Mouse (Mus musculus) spleen, adult 2 months (tissue): ENCODE data around the gene Pla2g10. TPM values are rescaled to one million over a fixed set of nuclear protein-coding genes. Genes with fewer than 3 reads are reported as not detected.
"Not testable (repeated sequence)": the region's sequence is repeated elsewhere in the genome, so short reads cannot be mapped to it uniquely, and the experiment has no call there.

Experiments
- DNase-seq, 2 experiments: peaks; one replicate each; pipeline versions ENCODE4 v3.0.0 to v3.0.0-alpha.2; 2012 to 2021; ENCODE audit warnings: low spot score in 2 of 2, low read depth in 1 of 2
- H3K27ac ChIP-seq: fragments of 200-500 bp; 2 replicates; pipeline ENCODE4 v1.5.1; 2012; ENCODE audit warnings: low read length, inconsistent platforms; ENCODE audit not compliant: insufficient read depth
- H3K27me3 ChIP-seq: fragments of 200-500 bp; 2 replicates; pipeline ENCODE4 v1.6.1; 2012; ENCODE audit warnings: mild to moderate bottlenecking, moderate library complexity, low read length, inconsistent platforms; ENCODE audit not compliant: control insufficient read depth, insufficient read depth
- H3K36me3 ChIP-seq: fragments of 200-500 bp; 2 replicates; pipeline ENCODE4 v1.6.1; 2012; ENCODE audit warnings: mild to moderate bottlenecking, low read length, inconsistent platforms; ENCODE audit not compliant: control insufficient read depth, insufficient read depth
- H3K4me1 ChIP-seq: fragments of 200-500 bp; 2 replicates; pipeline ENCODE4 v1.6.1; 2011; ENCODE audit warnings: inconsistent platforms; ENCODE audit not compliant: control insufficient read depth, insufficient read depth, insufficient read length
- H3K4me3 ChIP-seq: fragments of 200-500 bp; 2 replicates; pipeline ENCODE4 v1.5.1; 2011; ENCODE audit warnings: mild to moderate bottlenecking, inconsistent platforms; ENCODE audit not compliant: insufficient read depth, insufficient read length; ENCODE audit errors: extremely low read depth
- CTCF ChIP-seq: fragments of 200-500 bp; IDR thresholded peaks from 2 replicates; pipeline ENCODE4 v1.5.1; 2011; ENCODE audit warnings: mild to moderate bottlenecking, inconsistent platforms; ENCODE audit not compliant: insufficient read depth, insufficient read length, insufficient replicate concordance; ENCODE audit errors: extremely low read depth
- POLR2A ChIP-seq: fragments of 200-500 bp; IDR thresholded peaks from 2 replicates; pipeline ENCODE4 v1.6.1; 2011; ENCODE audit warnings: low read depth, low read length, inconsistent platforms
- WGBS: fragments of 180-500 bp; shearing (Covaris S2); methylation state at CpG from one replicate; pipeline ENCODE4 v1.1.7; 2018; 5-methylcytosine and 5-hydroxymethylcytosine counted together
- polyA plus RNA-seq: library from polyadenylated mRNA; depleted of rRNA; stranded (reverse); fragments of >200 nt; gene quantifications from 2 replicates; pipeline ENCODE4 v1.2.3, GENCODE M21; 2012

Gene Pla2g10
- polyA plus RNA-seq, 1 experiment, result 0.12 TPM

- no peak for TF ChIP-seq POLR2A
- no peak for TF ChIP-seq CTCF
Measured at GRCm38 (mm10) chr16:13748124-13748523, 17.3 kb upstream of the Pla2g10 start.

DNA sequence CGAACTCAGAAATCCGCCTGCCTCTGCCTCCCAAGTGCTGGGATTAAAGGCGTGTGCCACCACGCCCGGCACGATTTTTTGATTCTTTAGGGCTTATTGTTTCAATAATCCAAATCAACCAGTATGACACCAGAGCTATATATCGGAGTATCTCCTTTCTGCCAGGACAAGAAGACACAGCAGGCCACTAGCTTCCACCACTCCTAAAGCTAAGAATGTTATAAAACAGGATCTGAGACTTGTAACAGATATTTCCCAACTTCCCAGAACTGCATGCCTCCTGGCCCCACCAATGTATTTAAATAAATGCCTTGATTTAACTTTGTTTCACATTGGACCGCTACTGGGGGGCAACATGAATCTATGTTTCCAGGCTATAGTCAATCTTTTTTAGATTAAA is 16.9 kb upstream of the Pla2g10 start:
- Histone ChIP-seq H3K27ac (no peak overlapping the region), H3K4me3 (no peak overlapping the region), H3K36me3 (no peaks in the 10 kb centered on the region), H3K27me3 (no peaks in the 10 kb centered on the region), H3K4me1 (no peaks in the 10 kb centered on the region; the same call in 1 of the 2 replicates)
- no peak for DNase-seq
- 88% methylated on average over 8 of the region's 8 CpGs for WGBS
- TF ChIP-seq CTCF, result no peak
- no peak for TF ChIP-seq POLR2A

More at GRCm38 (mm10) chr16:13748124-13748523, 17.3 kb upstream of the Pla2g10 start:
- 79% methylated on average over 3 of the region's 3 CpGs for WGBS
- no peaks in the 10 kb centered on the region for H3K36me3 ChIP-seq
- no peak overlapping the region for H3K4me3 ChIP-seq
- H3K4me1 ChIP-seq, result no peaks in the 10 kb centered on the region
- no peak for DNase-seq
- H3K27ac ChIP-seq, result no peak overlapping the region
- no peaks in the 10 kb centered on the region for H3K27me3 ChIP-seq

DNA sequence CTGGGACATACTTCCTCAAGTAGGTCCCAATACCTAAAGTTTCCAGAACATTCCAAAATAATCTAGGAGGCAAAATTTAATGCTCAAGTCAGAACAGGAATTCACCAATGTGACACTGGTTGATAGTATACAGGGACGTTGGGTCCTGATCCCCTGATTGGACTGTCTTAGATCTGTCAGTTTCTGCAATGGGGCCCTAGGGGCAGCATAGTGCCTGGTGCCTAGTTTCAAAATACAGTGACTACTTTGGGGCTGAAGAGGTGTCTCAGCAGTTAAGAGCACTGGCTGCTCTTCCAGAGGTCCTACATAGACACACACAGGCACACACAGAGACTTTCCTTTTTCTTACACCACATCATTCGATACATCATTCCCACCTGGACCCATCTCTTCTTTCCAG is 10.1 kb upstream of the Pla2g10 start:
- Histone ChIP-seq H3K27me3 (no peaks in the 10 kb centered on the region), H3K4me3 (no peak overlapping the region), H3K36me3 (no peaks in the 10 kb centered on the region), H3K27ac (no peak overlapping the region), H3K4me1 (no peaks in the 10 kb centered on the region; the same call in 1 of the 2 replicates)
- WGBS, result 72% methylated on average over 2 of the region's 2 CpGs
- DNase-seq, result no peak
- TF ChIP-seq CTCF (no peak), POLR2A (no peak)

DNA sequence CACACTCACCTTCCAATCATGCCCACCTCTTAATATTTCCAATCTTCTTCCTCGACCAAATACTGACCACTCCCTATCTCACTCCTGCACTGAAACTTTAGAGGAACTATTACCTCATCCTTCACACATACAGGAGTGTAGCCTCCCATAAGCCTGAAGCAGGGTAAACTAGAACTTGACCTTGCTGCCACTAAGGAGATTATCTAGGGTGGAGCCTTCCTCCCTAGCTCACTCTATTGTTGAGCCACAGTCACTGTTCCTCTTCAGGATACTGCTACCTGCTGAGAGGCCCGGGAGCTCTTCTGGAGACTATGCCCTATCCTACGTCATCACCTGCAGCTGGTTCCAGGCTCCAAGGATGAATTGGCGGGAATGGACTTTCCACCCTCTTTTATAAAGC is 8.3 kb upstream of the Pla2g10 start:
- DNase-seq, H3K4me3 ChIP-seq, H3K27ac ChIP-seq, H3K27me3 ChIP-seq, H3K36me3 ChIP-seq, H3K4me1 ChIP-seq: not testable (repeated sequence)
- 78% methylated on average over 4 of the region's 4 CpGs for WGBS

GRCm38 (mm10) chr16:13735977-13736376 is 5.2 kb upstream of the Pla2g10 start:
- Histone ChIP-seq H3K27ac (no peak overlapping the region), H3K36me3 (no peaks in the 10 kb centered on the region), H3K27me3 (no peaks in the 10 kb centered on the region), H3K4me1 (no peaks in the 10 kb centered on the region), H3K4me3 (no peak overlapping the region)
- DNase-seq, result no peak
- TF ChIP-seq CTCF (no peak), POLR2A (no peak)
- 92% methylated on average over 8 of the region's 8 CpGs for WGBS

DNA sequence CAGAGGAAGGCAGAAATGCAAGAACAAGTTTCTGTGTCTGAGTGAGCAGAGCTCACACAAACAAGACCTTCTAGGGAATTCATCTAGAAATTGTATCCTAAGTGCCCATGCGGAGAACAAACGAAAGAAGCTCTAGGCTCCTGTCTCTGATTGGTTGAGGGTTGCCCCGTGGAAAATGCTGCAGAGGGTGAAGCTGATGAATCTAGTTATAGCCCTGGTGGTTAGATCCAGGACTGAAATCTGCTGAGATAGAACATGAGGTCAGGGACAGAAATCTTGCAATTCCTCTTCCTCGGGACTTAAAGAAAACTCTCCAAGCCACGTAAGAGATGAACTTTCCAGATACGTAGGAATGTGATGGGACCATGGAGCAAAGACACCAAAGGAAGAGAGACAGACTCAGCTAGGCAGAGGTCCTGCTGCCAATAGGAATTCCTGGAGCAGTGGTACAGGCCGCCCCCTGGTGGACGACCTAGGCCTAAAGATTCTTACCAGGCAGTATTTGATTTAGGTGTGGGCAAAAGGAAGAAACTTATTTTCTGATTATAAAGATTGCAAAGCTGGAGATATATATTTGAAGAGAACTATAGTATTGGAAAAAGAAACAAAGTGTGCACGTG is 2.8 kb upstream of the Pla2g10 start:
- TF ChIP-seq POLR2A, result no peak
- peak; percentile 53; the same call in 1 of the 2 replicates for TF ChIP-seq CTCF
- Histone ChIP-seq H3K27ac (no peak overlapping the region), H3K4me3 (no peak overlapping the region), H3K4me1 (no peaks in the 10 kb centered on the region), H3K36me3 (no peaks in the 10 kb centered on the region), H3K27me3 (no peaks in the 10 kb centered on the region)
- 25% methylated on average over 9 of the region's 9 CpGs for WGBS
- DNase-seq, result peak in 1 of 2 experiments; percentile 63

DNA sequence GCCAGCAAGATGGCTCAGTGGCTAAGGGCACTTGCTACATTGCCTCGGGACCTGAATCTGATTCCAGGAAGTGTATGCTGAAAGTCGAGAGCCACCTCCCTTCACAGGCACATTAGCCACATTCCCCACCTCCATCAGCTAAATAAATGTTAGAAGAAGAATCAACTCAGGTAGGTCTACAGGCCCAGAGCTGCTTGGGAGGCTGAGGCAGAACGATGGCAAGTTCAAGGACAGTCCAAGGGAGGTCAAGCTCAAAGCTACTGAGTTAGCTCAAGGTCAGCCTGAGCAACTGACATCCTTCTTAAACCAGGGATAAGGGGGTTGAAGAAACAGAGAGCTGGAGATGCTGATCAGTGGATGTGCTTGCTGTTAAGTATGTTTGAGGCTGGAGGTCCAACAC is 2.0 kb upstream of the Pla2g10 start:
- TF ChIP-seq POLR2A (no peak), CTCF (no peak)
- no peaks in the 10 kb centered on the region for H3K4me1 ChIP-seq
- no peaks in the 10 kb centered on the region for H3K36me3 ChIP-seq
- no peak for DNase-seq
- H3K27ac ChIP-seq, result no peak overlapping the region
- 61% methylated on average over 3 of the region's 3 CpGs for WGBS
- H3K27me3 ChIP-seq, result no peaks in the 10 kb centered on the region
- no peak overlapping the region for H3K4me3 ChIP-seq

DNA sequence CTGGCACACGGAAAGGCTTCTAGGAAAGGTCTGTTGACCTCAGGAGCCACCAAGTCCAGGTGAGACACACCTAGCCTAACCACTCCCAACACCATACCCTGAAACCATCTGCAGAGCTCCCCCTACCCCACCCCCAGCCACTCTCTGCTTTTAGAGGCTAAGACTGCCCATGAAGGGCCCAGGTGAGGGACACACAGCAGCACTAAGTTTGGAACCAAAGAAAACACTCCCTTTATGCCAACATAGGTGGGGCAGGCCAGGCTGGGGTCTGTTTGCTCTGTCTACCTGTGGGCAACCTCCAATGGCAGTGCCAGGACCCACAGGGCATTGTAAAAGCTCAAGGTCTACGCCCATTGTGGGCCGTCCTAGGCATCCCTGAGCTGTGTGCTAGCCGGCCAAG is 1.4 kb downstream of the Pla2g10 start:
- 84% methylated on average over 4 of the region's 4 CpGs for WGBS
- H3K36me3 ChIP-seq, result no peaks in the 10 kb centered on the region
- no peak overlapping the region for H3K4me3 ChIP-seq
- no peak overlapping the region for H3K27ac ChIP-seq
- TF ChIP-seq CTCF, result no peak
- TF ChIP-seq POLR2A, result no peak
- H3K4me1 ChIP-seq, result no peaks in the 10 kb centered on the region
- no peaks in the 10 kb centered on the region for H3K27me3 ChIP-seq
- no peak for DNase-seq
